Mouse (Mus musculus) erythroblast, adult 5-6 weeks (primary cell): Measurements from ENCODE around the gene Gab1. TPM values are rescaled to one million over a fixed set of nuclear protein-coding genes. Genes with fewer than 3 reads are reported as not detected.

Source experiments
- ATAC-seq: replicated peaks from 2 replicates; pipeline ENCODE4 v1.8.0; 2016; ENCODE audit warnings: moderate number of reproducible peaks, mild to moderate bottlenecking, moderate TSS enrichment, inconsistent platforms; ENCODE audit not compliant: poor library complexity, low FRiP score, severe bottlenecking
- total RNA-seq, 2 experiments: library from RNA; stranded (forward) in 1 of 2; stranded (reverse) in 1 of 2; fragments of 150-400 nt in 1 of 2; fragments of 200-764, 138-1000 nt in 1 of 2; gene quantifications; 2 replicates each; pipeline versions ENCODE4 v1.2.3 to v1.2.4; 2015 to 2017; ENCODE audit warnings: low replicate concordance in 2 of 2

Gab1 gene
- total RNA-seq, 2 experiments from 2014 or later: 2.5 to 7.5 TPM

DNA sequence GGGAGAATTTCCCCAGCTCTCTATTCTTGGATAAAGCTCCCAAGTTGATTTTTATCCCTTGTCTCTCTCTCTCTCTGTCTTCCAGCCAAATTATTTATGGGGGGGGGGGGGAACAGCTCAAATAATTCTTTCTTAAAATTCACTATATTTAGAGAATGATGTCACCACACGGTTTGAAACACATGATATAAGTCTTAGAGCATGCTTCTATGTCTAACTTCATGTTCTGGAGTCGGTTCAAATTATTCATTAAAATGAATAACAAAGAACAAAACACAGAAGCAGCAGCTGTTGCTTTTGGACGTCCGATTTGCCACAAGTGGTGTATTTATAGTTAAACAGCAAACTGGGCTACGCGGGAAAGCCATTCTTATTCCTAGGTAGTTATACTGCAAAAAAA is 65.1 kb downstream of the Gab1 start:
- no peak for ATAC-seq

DNA sequence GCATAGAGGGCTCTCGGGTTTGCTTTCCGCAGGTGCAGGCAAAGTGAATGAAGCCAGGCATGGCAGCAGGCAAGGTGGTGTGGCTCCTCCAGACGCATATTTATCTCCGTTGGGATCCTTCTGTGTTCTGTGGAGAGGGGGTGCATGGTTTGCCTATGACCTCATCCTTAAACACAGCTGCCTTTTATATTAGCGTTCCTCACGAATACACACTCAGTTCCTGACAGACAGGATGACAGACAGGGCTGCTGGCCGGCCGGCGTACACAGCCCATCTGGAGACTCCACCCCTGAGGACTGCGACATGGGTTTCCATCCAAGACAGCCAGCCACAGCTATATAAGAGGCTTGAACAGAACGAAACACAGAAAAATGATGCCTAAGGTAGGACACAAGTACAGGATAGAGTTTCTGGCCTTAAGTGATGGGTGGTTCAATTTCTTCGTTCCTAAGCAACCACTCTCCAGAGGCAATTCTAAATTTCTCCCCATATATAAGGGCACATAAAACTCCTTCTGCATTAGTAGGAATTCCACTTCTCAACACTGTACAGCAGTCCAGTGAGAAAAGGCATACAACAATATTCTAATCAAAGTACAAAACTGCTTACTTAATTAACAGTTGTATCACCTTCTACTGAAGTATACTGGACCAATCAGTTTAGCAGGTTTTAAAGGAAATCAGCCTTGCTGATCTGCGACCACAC is 66.1 kb downstream of the Gab1 start:
- ATAC-seq: no peak

GRCm38 (mm10) chr8:80813439-80813838 is 66.9 kb downstream of the Gab1 start:
- no peak; the same call in 1 of the 2 replicates for ATAC-seq

GRCm38 (mm10) chr8:80811591-80811991 is 68.7 kb downstream of the Gab1 start:
- no peak for ATAC-seq

DNA sequence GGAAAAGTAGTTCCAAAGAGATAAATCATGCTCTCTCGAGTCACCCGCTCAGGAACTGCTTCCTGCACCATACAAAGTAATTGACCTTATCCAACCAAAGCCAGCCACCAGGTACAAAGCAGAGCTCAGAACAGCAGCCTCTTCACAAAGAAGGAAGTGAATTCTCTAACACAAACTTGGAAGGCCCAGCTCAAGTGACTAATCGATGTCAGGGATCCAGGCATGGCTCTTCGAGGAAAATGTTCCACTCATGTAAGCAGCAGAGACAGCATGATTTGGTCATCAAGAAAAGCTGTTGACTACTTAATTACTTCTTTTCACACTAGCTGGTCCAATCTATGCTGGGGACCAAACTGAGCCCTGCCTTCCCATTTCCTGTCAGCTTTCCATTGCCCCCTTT is 69.4 kb downstream of the Gab1 start:
- no peak for ATAC-seq

DNA sequence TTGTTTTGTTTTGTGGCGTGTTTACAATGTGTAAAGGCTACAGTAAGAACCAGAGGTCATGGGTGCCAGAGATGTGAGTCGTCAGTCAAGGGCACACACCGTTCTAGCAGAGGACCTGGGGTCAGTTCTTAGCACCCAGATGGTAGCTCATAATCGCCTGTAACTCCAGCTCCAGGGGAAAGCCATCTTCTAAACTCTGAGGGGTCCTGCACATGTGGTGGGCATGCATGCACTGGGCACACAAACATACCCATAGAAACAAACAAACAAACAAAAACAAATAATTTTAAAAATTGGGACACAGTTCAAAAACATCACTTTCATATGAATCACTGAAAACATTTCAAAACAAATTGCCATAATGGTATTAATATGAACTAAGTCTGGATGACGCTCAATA is 69.9 kb downstream of the Gab1 start:
- ATAC-seq: no peak

DNA sequence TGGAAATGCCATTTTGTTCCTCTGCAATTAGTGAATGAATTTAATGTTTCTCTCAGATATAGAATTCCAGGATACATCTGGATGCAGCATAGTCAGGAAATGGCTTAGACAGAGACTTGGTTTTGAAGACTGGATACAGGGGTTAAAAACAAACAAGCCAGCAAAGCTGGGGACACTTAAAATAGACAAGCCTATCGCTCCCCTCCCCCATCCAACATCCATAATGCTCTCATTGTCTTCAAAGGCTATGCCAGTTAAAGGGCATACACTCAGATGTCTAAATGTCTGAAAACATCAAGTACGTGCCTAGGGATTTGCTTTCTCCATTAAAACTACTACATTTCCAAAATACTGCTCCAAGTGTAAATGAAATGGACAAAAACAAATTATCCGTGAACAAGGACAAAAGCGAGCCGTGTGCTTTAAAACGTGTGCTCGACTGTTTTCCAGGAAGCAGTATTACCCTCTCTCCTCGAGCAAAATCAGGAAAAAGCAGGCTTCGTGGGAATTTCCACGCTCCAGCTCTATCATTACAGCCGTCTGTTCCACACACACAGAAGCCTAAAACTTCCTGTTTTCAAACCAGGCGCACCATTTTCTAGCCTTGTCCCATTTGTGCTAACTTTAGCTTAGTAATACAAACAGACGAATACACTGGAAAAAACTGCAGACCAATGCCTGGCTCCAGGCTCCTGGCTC is 72.4 kb downstream of the Gab1 start:
- ATAC-seq: no peak

GRCm38 (mm10) chr8:80804066-80804619 is 76.2 kb downstream of the Gab1 start:
- no peak for ATAC-seq

DNA sequence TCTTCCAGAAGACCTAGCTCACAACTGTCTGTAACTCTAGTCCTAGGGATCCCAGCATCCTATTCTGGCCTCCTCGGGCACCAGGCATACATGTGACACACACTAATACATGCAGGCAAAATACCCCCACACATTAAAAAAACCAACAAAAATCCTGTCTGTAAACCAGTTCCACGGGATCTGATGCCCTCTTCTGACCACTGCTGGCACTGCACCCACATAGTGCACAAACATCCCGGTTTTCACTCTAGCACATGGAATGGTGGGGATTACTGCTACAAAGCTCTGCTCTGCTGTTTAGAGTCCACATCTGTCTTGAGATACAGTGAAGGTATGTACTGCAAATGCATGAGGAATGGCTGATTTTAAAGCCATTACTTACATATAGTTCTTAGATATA is 81.5 kb downstream of the Gab1 start:
- ATAC-seq: no peak

- no peak for ATAC-seq
Measured at GRCm38 (mm10) chr8:80798198-80798777, 82.0 kb downstream of the Gab1 start.

GRCm38 (mm10) chr8:80796070-80796469 is 84.2 kb downstream of the Gab1 start:
- ATAC-seq: no peak

GRCm38 (mm10) chr8:80794585-80795509 is 85.5 kb downstream of the Gab1 start:
- ATAC-seq: no peak

GRCm38 (mm10) chr8:80793791-80794515 is 86.4 kb downstream of the Gab1 start:
- no peak for ATAC-seq

DNA sequence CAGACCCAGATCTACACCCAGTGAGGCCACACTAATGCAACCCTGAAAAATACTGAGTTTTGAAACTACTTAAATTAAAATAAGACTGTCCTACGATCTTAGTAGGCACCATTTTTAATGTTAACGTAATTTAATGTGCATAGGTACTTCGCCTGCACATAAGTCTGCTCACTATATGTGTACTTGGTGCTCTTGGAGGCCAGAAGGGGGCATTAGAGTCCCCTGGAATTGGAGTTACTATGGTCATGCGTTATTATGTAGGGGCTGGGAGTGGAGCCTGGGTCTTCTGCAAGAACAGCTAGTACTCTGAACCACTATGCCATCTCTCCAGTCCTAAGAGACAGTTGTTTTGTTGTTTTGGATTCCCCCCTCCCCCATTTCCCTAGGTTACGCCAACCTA is 88.1 kb downstream of the Gab1 start:
- ATAC-seq: no peak

DNA sequence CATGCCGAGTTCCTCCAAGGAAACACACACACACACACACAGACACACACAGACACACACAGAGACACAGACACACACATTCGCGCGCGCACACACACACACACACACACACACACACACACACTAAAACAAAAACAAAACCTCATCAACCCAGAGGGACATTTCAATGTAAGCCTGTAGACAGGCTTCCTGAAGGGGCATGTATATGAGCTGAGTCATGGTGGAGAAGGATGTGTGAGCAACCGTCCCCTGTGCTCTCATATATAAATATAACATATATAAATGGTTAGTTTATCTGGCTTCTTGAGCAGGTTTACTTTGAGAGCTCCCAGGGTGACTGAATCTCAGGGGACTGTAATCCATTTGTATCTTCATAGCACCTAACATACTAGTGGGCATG is 91.0 kb downstream of the Gab1 start:
- no peak for ATAC-seq

DNA sequence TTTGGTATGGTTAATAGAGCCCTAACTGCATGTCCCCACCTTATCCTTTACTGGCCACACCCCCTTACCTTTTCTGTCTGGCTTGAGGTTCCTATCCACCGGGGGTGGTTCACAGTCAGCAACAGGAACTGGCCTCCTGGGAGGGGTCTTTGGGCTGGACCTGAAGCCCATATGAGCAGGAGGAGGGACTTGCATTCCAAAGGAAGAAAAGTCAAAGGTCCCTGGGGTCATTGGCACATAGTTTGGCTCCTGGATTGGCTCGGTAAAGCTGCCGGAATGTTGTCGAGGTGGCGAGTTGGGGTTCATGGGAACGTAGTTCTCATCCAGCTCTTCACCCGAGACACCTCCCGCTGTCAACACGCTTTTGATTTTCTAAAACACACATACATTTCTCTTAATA is 95.8 kb downstream of the Gab1 start:
- ATAC-seq: no peak

DNA sequence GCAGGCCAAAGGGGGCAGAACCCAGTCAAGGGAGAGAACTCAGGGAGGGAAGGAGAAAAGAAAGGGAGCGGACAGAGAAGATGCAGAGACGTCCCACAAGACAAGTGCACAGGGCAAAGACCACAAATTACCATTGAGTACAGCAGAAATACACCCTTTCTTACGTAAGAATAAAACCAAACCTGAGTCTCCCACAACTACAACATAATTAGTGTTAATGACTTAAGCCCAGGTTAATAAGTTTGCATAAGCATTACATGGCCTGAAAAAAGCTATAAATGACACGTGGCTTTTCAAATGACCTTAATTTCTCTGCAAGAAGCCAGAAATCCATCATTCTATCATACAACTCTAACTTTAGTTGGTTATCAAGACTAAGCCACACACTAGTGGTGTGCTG is 97.0 kb downstream of the Gab1 start:
- ATAC-seq: no peak

- no peak for ATAC-seq
Measured at GRCm38 (mm10) chr8:80781338-80781737, 99.0 kb downstream of the Gab1 start.

GRCm38 (mm10) chr8:80780271-80780670 is 100.0 kb downstream of the Gab1 start:
- ATAC-seq: no peak
